Mouse (Mus musculus) urinary bladder, postnatal 14 days (tissue): ENCODE measurements around the gene Rasgrp4.
"Not testable (repeated sequence)": the region's sequence is repeated elsewhere in the genome, so short reads cannot be mapped to it uniquely, and the experiment has no call there.

Experiments used
- DNase-seq: peaks from one replicate; pipeline ENCODE4 v3.0.0; 2021; ENCODE audit warnings: low spot score

Rasgrp4 gene

DNA sequence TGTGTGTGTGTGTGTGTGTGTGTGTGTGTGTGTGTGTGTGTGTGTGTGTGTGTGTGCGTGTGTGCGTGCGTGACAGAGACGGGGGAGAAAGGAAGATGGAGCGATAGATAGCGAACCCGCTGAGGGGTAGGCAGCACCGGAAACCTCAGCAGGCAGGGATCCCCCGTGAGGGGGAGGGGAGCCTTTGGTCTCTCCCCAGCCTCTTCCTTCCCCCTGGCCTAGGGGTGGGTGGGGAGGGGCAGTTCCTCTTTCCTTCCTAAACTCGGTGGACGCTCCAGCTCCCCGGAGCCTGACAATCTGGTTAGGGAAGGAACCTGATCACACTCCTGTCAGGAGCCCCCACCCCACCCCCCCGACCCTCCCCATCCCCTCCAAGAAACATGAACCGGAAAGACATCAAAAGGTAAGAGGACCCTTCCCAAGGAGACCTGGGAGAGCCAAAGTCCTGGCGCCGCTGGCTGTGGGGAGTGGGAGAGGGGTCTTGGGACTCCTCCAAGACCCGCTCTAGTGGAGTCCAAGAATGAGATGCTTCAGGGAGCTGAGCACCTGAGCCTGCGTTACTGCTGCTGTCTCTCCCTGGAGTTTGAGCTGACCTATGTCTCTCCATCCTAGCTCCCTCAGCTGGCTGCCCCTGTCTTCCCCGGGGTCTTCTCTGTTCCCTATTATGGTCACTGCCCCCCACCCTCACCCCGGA is at the start of gene Rasgrp4:
Gene Rasgrp4 (plus strand): TSS at position 159 of the 694 bp plus-strand sequence.
- no peak for DNase-seq

DNA sequence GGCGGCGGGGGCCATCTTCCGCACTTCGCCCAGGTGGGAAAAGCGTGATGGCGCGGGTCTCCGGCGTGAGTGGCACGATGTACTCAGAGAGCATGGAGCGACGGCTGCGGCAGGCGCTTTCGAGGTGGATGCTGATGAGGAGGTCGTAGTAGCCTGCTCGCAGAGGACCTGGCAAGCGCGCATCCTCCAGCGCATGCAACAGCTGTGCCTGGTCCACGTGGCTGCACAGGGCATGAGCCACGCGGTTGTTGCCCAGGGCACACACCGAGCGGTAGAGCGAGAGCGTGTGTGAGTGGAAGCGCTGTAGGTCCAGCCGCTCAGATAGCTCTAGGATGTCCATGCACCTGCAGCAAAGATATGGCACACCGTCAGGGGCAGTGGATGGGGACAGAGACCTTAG is 48.7 kb upstream of the Rasgrp4 start:
- DNase-seq, result no peak

DNA sequence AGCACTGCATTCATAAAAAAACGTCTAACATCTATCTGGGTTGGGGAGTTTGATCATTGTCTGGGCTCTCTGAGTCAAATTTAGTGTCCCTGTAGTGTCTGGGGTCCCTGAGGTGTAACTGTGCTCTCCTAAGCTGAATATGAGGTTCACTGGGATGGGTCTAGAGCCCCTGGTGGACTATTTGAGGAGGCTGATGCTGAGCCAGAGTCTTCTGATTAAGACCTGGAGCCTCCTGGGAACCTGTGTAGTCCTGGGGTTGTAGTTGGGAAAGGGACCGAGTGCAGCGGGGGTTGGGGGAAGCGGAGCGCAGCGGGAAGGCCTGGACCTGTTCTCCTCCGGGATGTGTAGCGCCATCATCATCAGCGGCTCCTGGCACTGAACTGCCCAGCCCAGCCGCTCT is 47.7 kb upstream of the Rasgrp4 start:
- DNase-seq, result no peak

DNA sequence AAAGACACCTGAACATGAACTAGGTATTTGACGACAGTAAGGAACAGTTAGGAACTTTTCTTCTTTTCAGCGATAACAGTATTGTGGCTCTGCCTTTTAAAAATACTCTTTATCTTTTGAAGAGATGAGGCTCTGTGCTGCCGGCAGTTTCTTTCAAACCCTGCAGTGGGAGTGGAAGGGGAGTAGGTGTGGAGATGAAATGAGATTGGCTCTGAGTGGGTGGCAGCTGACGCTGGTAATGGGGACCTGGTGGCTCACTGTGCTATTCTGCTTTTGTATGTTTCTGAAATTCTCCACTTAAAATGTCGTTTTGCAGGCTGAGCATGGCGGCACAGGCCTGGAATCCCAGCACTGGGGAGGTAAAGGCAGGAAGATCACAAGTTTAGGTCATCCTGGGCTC is 45.8 kb upstream of the Rasgrp4 start:
- DNase-seq, result no peak

DNA sequence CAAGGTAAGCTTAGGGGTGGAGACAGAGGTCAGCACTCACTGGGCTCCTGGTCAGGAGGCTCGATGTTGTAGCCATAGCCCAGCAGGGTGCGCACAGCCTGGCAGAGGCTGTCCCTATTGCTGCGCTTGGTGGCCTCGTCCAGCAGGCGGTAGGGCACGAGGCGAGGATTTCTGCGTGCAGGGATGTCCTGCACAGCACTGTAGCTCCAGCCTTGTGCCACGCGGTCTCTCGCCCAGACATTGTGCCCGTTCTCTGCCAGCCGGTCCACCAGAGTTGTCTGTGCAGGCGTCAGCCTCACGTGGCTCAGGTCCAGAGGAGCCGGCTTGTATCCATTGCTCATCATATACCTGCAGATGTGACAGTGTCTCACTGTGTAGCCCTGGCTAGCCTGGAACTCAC is 37.5 kb upstream of the Rasgrp4 start:
- DNase-seq, result no peak

DNA sequence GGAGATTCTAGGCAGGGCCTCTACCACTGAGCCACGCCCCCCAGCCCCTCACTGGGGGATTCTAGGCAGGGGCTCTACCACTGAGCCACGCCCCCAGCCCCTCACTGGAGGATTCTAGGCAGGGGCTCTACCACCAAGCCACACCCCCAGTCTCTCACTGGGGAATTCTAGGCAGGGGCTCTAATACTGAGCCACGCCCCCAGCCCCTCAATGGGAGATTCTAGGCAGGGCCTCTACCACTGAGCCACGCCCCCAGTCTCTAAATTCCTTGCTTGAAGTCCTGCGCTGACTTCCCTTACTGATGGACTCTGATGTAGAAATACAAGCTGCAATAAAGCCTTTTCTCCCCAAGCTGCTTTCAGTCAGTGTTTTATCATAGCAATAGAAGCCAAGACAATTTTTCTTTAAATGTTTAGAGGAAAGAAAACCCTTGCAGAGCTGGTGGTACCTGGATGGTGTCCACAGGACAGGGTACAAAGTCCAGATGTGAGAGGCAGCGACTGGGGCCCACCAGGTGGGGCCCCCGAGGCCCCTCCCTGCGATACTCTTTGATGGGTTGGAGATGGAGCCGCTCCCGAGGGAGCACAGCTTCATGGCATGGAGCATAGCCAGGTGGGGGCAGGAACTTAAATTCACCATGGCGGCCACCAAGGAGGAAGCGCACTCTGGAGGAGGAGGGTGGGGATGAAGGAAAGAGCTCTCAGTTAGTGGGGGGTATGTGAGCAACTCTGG is 33.2 kb upstream of the Rasgrp4 start:
- no peak for DNase-seq

DNA sequence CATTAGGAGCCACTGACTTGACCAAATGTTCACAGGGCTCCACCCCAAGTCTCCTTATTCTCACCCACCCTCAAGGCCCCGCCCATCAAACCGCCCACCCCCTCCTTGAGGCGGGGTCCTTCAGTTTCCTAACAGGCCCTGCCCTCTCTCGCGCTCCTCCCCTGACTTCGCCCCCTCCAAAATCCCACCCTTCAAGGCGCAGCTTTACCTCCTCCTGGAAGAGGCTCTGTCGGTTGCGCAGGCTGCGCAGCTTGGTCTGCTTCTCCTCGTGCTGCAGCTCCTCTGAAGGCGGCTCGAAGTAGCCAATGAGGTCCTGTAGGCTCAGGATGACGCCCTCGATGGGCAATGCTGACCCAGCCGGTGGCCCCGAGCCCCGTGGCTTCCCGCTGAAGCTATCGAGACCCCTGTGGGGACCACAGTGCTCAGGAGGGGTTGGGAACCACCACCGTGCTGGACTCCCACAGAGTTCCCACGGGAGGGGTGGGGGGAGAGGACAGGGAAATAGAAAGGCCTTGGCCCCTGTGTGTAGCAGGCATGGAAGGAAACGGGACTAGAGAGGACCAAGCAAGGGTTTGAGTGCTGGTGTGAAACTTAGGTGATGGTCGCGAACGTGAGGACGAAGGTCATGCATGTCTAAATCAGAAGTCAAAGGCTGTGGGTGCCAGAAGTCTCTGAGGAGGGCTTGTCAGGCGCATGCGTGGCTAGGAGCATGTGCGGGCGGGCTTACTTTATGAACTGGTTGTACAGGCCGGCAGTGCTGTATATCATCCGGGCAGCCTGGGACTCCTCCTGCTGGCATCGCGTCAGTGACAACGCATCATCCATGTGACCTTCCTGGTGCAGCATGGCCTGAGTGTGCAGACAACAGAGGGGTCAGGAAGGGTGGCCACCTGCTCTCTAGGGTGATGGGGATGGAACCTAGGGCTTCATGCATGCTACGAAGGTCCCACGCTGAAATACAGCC is 25.4 kb upstream of the Rasgrp4 start:
- peak; percentile 75 for DNase-seq

DNA sequence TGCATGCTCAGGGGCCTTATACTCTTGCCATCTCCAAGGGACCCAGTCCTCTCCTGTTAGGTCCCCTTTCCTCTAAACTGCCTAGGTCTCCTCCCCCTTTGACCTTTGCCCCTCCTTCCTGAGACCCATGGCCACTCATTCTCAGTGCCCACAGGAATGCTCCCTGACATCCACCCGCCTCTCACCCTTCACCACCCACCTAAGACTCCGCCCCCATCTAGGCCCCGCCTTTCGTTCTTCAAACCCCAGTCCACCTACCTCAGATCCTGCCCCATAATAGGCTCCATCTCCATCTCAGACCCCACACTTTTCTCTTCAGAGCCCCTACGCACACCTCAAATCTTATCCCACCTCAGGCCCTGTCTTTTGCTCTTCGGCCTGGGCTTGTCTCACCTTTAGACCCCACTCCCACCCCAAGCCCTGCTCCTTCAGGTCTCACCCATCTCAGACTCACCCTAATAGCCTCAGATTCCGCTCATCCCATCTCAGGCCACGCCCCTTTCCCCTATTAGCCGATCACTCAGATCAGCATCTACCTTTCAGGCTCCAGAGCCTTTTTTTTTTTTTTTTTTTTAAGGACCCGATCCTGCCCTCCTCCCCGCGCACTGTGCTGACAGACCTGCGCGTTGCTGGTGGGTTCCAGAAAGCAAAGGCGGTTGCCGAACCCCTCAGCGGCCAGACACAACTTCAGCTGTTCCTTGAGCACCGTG is 16.4 kb upstream of the Rasgrp4 start:
- no peak for DNase-seq

DNA sequence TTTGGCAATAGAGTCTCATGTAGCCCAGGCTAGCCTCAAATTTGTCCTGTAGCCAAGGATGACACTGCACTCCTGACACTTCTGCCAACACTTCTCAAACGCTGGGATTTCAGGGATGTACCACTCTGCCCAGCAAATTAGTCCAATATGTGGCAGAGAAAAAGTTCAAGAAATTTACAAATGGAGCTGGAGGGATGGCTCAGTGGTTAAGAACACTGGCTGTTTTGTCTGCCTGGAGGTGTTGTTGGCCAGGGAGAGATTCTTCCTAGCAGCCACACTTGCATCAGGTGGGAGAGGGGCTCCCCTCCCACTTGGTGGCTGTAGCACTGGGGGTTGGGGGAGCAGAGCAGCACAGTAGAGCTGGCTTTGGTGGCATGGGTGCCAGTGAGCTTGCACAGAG is 15.1 kb upstream of the Rasgrp4 start:
- no peak for DNase-seq

DNA sequence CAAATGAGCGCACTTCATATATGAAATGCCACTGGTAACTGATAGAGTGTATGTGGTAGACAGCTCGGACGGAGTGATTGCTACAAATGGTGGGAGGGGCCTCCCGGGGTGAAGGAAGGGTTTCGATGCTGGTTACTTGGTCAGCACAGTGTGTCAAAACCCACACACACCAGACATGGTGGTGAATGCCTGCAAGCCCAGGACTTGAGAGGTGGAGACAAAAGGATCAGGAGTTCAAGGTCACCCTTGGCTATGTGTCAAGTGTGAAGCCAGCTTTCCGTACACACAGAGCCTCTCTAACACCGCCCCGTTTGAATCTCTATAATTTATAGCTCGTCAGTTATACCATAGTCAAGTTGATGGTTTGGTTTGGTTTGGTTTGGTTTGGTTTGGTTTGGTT is 11.8 kb upstream of the Rasgrp4 start:
- DNase-seq, result no peak

DNA sequence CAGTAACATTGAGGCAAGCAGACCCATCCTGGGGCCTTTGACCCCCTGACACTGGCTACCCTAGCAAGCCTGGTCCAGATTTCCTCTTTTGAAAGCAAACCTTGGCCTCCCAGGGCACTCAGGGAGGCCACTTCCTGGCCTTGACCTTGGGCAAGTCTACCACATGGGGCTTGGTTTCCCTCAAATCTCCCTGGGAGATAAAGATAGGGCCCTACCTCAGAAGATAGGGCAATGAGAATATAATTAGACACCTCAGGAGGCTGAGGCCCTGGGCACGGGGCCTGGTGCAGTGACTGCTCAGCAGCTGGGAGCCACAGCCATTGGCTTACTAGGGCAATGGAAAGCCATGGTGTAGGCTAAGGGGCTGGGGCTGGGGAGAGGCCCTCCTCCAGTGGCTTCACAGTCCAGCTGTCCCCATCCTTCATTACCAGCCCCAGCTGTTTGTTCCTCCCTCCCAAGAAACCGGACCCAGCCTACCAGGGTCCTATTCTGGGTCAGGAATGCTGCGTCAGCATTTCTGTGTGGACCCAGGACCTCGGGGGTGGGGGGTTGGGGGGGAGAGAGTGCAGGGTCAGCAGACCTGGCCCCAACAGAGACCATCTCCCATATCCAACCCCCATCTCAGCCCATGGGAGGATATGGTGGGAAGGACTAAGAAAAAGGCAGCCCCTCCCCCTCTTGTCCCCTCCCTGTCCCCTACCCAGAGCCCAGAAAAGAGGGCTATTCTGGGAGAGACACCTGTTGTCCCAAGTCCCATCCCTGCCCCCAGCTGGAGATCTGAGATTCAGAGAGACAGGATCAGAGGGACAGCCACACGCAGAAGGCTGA is 10.9 kb upstream of the Rasgrp4 start:
- no peak for DNase-seq

DNA sequence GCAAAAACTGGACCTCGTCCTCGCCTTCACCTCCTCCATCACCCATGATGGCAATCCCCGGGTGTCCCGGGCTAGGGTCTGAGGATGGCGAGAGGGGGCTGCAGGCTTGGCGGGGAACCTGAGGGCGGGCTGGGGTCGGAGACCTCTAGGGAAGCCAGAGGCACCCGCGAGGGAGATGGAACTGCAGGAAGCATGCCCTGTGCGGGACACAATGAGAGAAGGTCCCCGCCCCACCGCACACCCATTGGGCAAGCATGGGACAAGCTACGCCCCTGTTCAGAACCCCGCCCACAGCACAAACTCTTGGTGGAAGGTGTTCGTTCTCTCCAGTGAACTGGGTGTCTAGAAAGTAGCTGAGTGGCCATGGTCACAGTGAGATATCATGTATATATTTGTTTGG is 9.7 kb upstream of the Rasgrp4 start, which contains the start of gene Ryr1:
Gene Ryr1 (minus strand): TSS at position 210 of the 400 bp plus-strand sequence.
- peak; percentile 59 for DNase-seq

DNA sequence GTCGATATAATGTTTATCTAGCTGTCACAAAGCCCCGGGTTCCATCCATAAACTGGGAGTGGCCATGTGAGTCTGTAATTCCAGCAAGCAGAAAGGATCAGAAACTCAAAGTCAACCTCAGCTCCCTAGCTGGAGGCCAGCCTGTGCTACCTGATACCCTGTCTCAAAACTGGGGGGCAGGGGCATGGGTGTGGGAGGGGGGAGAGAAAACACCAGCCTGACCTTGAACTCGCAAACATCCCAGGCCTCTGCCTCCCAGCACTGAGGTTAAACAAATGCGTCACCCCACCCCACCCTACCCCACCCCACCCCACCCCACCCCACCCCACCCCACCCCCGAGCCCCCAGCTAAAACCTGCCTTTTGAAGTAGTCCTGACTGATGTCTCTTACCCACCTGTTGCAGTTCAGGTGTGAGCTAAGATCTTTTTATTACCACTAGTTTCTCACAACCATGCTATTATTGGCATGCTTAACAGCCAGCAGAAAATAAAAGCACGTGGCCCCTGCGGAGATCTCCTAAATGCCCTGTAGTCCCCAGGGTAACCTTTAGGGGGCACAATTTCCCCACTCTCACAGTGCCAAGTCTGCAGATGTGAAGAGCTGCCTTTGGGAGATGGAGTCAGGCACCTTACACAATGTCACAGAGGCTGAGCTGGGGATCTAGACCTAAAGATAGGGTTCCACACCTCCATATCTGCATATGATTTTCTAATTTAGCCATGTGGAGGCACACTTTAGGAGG is 8.3 kb upstream of the Rasgrp4 start:
- DNase-seq, result peak; percentile 66

DNA sequence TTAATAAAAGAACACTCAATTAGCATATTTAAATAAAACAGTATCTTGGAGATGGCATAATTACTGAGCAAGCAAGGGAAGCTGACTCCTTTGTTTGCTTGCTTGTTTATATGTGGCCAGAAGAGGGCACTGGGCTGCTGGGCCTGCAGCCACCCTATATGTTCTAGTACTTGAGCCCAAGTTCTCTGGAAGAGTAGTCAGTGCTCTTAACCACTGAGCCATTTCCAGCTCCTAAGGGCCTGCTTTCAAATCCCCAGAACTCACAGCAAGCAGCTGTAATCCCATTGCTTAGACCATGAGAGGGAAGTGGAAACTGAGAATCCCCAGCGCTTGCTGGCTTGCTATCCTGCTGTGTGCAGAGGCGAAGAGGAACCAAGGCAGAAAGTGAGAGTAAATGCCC is 5.9 kb upstream of the Rasgrp4 start:
- no peak for DNase-seq

DNA sequence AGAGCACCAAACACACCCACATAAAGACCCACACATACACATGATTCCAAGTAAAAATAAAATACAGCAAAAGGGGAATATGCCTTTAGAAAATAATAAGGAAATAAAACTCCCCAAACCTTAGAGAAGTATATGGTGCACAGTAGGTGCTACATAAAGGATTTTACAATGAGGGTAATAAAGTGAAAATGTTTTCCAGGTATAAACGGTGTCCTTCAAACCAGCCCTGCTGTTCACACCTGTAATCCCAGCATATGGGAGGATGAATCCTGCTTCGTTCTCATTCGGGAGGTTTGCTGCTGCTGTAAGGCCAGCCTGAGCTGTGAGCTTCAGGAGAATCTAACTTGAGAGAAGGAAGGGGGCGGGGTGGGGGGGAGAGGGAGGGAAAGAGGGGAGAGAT is 421 bp upstream of the Rasgrp4 start:
- DNase-seq, result no peak

DNA sequence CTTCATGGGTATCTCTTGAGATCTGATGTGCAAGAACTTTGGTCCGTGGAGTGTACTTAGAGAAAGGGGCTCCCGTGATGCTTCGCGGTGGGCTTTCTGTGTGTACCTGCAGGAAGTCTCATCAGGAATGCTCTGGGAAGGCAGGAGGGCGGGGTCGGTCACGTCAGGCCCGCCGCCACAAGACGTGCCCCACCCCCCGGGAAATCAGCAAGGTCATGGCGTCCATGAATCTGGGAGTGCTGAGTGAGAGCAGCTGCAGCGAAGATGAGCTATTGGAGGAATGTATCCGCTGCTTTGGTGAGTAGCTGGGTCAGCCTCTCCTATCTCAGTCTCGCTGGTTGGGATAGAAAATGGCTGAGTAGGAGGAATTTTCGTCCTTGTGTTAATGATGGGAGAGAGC is 2.8 kb downstream of the Rasgrp4 start:
- no peak for DNase-seq

DNA sequence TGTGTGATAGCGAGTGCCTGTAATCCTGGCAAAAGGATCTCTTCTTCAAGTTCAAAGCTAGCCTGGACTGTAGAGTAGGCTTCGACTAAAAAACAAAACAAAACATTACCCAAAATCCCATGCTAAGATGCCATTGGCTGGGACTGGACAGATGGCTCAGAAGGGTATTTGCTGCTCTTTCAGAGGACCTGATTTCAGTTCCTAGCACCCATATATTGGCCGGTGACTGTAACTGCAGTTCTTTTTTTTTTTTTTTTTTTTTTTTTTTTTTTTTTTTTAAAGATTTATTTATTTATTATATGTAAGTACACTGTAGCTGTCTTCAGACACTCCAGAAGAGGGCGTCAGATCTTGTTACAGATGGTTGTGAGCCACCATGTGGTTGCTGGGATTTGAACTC is 4.6 kb downstream of the Rasgrp4 start:
- not testable (repeated sequence) for DNase-seq

DNA sequence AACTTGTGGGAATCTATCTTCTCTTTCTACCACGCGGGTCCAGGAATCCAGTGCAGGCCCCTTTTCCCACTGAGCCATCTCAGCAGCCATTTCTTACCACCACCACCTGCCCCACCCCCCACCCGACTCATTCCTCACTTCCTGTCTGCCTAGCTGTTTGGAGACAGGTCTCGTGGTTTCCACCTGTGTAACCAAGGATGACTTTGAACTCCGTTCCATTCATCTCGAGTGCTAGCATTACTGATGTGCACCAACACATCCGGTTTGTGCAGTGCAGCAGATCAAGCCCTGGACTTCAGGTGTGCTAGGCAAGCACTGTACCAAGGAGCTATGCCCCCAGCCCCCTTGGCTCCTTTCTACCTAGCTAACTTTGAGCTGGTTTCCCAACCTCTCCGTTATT is 6.8 kb downstream of the Rasgrp4 start:
- no peak for DNase-seq

DNA sequence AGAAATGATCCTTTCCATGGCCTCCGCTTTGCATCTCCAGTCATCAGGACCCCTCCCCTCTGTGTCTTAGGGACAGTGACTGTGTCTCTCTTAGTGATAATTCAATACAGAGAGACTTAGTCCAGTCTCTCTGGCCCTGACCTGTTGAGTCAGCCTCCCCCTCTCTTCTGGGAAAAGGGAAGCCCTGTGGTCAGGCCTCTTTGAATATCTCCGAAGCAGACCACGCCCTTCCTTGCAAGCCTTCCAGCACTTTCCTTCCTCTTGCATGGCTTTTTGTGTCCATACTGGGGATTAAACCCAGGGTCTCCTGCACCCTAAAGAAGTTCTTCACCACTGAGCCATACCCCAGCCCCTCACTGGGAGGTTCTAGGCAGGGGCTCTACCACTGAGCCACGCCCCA is 9.4 kb downstream of the Rasgrp4 start:
- no peak for DNase-seq

DNA sequence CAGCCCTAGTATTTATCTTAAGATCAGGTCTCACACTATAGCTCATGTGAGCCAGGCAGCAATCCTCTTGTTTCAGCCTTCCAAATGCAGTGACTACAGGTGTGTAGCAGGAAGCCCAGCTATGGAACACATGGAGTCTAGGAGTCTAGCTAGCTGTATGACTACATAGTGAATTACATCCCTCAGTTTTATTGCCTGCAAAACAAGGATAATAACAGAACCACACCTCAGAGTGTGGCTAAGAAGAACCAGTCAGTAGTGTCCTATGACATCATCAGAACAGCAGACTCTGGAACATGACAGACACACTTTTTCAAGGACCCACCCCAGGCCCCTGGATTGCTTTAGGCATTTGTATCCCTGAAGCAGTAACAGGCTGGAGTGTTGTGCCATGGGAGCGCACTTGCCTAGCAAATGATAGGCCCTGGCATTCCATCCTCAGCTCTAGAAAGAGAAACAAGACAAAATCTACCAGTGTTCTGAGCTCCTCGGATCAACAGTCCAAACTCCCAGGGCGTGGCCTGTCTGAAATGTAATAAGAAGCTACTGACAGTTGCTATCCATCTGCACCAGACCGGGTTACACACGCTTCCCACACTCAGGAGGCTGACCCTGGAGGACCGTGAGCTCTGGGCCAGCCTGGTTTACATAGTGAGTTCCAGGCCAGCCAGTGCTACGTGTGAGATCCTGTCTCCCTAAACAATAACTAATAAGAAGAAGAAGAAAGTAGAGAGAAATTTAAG is 12.1 kb downstream of the Rasgrp4 start:
- no peak for DNase-seq
